Mouse (Mus musculus) right cerebral cortex, postnatal 25 days (tissue): Measurements from ENCODE around the gene Lrch1.

ENCODE experiments used
- DNase-seq: peaks from one replicate; pipeline ENCODE4 v3.0.0; 2022

The Lrch1 gene

GRCm38 (mm10) chr14:74919132-74919531 is 28.5 kb downstream of the Lrch1 start:
- no peak for DNase-seq

GRCm38 (mm10) chr14:74918521-74919103 is 29.1 kb downstream of the Lrch1 start:
- no peak for DNase-seq

GRCm38 (mm10) chr14:74917504-74918124 is 30.1 kb downstream of the Lrch1 start:
- no peak for DNase-seq

GRCm38 (mm10) chr14:74916691-74917090 is 31.0 kb downstream of the Lrch1 start:
- no peak for DNase-seq

- no peak for DNase-seq
Observed at GRCm38 (mm10) chr14:74916075-74916474, 31.6 kb downstream of the Lrch1 start.

- no peak for DNase-seq
Observed at GRCm38 (mm10) chr14:74915658-74916057, 32.0 kb downstream of the Lrch1 start.

- peak; percentile 81 for DNase-seq
Observed at GRCm38 (mm10) chr14:74915025-74915424, 32.7 kb downstream of the Lrch1 start.

- DNase-seq, result peak; percentile 14
Observed at GRCm38 (mm10) chr14:74913381-74914230, 34.1 kb downstream of the Lrch1 start.

- DNase-seq, result no peak
Observed at GRCm38 (mm10) chr14:74910363-74910762, 37.3 kb downstream of the Lrch1 start.

- DNase-seq, result no peak
Observed at GRCm38 (mm10) chr14:74909021-74909420, 38.7 kb downstream of the Lrch1 start.

GRCm38 (mm10) chr14:74908250-74908649 is 39.4 kb downstream of the Lrch1 start:
- DNase-seq, result no peak

GRCm38 (mm10) chr14:74907706-74908105 is 40.0 kb downstream of the Lrch1 start:
- no peak for DNase-seq

GRCm38 (mm10) chr14:74905990-74906389 is 41.7 kb downstream of the Lrch1 start:
- no peak for DNase-seq

- no peak for DNase-seq
Observed at GRCm38 (mm10) chr14:74904442-74904841, 43.2 kb downstream of the Lrch1 start.

- no peak for DNase-seq
Observed at GRCm38 (mm10) chr14:74903047-74903446, 44.6 kb downstream of the Lrch1 start.

- DNase-seq, result no peak
Observed at GRCm38 (mm10) chr14:74900705-74901369, 46.8 kb downstream of the Lrch1 start.

- no peak for DNase-seq
Observed at GRCm38 (mm10) chr14:74899953-74900704, 47.5 kb downstream of the Lrch1 start.

GRCm38 (mm10) chr14:74898939-74899338 is 48.7 kb downstream of the Lrch1 start:
- DNase-seq, result no peak

- DNase-seq, result no peak
Observed at GRCm38 (mm10) chr14:74893693-74894092, 54.0 kb downstream of the Lrch1 start.

GRCm38 (mm10) chr14:74893085-74893648 is 54.5 kb downstream of the Lrch1 start:
- DNase-seq, result no peak

GRCm38 (mm10) chr14:74889304-74889703 is 58.4 kb downstream of the Lrch1 start:
- no peak for DNase-seq

- no peak for DNase-seq
Observed at GRCm38 (mm10) chr14:74888103-74888502, 59.6 kb downstream of the Lrch1 start.
